Mouse (Mus musculus) ES-Bruce4 (cell line): ENCODE measurements around the gene Mapk8. TPM values are rescaled to one million over a fixed set of nuclear protein-coding genes. Genes with fewer than 3 reads are reported as not detected.

Source experiments
- H3K27ac ChIP-seq: 2 replicates; pipeline ENCODE4 v1.5.1; 2012; ENCODE audit warnings: low read length, inconsistent platforms; ENCODE audit not compliant: insufficient read depth
- H3K27me3 ChIP-seq: 2 replicates; pipeline ENCODE4 v1.6.1; 2012; ENCODE audit warnings: mild to moderate bottlenecking, low read length, inconsistent platforms; ENCODE audit not compliant: control insufficient read depth, poor library complexity, insufficient read depth, severe bottlenecking
- H3K36me3 ChIP-seq: 2 replicates; pipeline ENCODE4 v1.6.1; 2012; ENCODE audit warnings: inconsistent platforms, mild to moderate bottlenecking, low read length, moderate library complexity; ENCODE audit not compliant: control insufficient read depth, poor library complexity, insufficient read depth, severe bottlenecking
- H3K4me1 ChIP-seq: one replicate; pipeline ENCODE4 v1.8.1; 2011; ENCODE audit warnings: low read length; ENCODE audit not compliant: control insufficient read depth, insufficient read depth
- H3K4me3 ChIP-seq: 2 replicates; pipeline ENCODE4 v1.5.1; 2011; ENCODE audit warnings: low read depth, mild to moderate bottlenecking, low read length
- H3K9ac ChIP-seq: 2 replicates; pipeline ENCODE4 v1.6.1; 2012; ENCODE audit warnings: low read depth, mild to moderate bottlenecking, inconsistent platforms; ENCODE audit not compliant: poor library complexity, severe bottlenecking
- H3K9me3 ChIP-seq: replicated peaks from 2 replicates; pipeline ENCODE4 v1.6.1; 2012; ENCODE audit warnings: mild to moderate bottlenecking, low read length, inconsistent platforms; ENCODE audit not compliant: control insufficient read depth, poor library complexity, insufficient read depth, severe bottlenecking
- CTCF ChIP-seq: IDR thresholded peaks from one replicate; pipeline ENCODE4 v1.8.1; 2011; ENCODE audit warnings: low read depth, low read length
- EP300 ChIP-seq: IDR thresholded peaks from 2 replicates; pipeline ENCODE4 v1.6.1; 2011; ENCODE audit warnings: low read depth, low read length; ENCODE audit not compliant: insufficient read depth
- POLR2A ChIP-seq: IDR thresholded peaks from one replicate; pipeline ENCODE4 v1.8.1; 2011; ENCODE audit warnings: low read length; ENCODE audit not compliant: insufficient read depth
- polyA plus RNA-seq: library from polyadenylated mRNA; stranded (reverse); fragments of >200 nt; gene quantifications from 2 replicates; pipeline ENCODE4 v1.2.4, GENCODE M21; 2011; ENCODE audit warnings: low read depth; ENCODE audit not compliant: missing spikeins, insufficient read depth, insufficient read length

The Mapk8 gene
- polyA plus RNA-seq, 1 experiment, result 81.5 TPM

DNA sequence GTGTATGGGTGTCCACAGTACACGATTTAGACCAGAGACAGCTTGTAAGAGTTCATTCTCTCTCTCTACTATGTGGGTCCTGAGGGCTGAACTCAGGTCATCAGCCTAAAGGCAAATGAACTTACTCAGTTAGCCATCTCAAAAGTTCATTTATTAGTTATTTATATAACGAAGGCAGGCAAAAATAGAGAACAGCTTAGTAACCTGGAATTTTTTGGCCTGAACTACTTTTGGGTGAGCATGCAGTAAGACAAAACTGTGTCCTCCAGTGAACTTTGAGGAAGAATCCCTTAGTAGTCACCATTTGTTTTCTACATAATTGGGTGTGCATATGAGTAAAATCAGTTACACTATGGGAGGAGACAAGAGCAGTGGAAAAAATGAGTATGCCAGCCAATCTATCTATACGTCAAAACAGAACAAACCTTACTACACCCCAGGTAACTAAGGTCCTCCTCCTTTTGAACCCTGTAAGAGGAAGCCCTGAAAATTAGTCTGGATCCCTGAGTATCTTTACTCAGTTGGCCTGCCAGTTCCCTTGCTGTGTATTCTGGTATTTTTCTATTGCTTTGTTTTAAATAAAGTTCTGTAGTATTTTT, 28.5 kb downstream of the Mapk8 start:
- Histone ChIP-seq H3K9ac (no peak overlapping the region), H3K4me3 (no peak overlapping the region), H3K4me1 (no peaks in the 10 kb centered on the region), H3K27ac (no peak overlapping the region), H3K9me3 (no peaks in the 10 kb centered on the region), H3K27me3 (no peaks in the 10 kb centered on the region), H3K36me3 (no peaks in the 10 kb centered on the region)
- TF ChIP-seq CTCF (no peak), POLR2A (no peak), EP300 (no peak)

DNA sequence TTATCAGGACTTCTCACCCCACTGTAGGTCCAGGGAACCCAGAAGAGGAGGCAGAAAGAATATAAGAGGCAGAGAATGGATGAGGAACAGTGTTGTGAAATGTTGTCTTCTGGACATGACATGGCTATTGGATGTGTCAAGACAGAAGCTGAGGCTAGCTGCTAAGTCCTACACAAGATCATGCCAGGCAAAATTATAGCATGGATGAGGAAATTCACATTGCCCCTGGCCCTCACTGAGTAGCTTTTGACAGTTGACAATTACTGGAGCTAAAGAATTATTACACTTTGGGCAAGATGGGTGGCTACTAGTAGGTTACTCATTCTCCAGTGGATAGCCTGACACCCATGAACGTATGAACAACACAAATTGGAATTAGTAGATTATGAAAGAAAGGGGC, 31.2 kb downstream of the Mapk8 start:
- no peak overlapping the region for H3K9ac ChIP-seq
- H3K4me1 ChIP-seq, result no peaks in the 10 kb centered on the region
- H3K27ac ChIP-seq, result no peak overlapping the region
- H3K27me3 ChIP-seq, result no peaks in the 10 kb centered on the region
- H3K9me3 ChIP-seq, result no peaks in the 10 kb centered on the region
- no peak overlapping the region for H3K4me3 ChIP-seq
- TF ChIP-seq CTCF, result no peak
- TF ChIP-seq POLR2A, result no peak
- TF ChIP-seq EP300, result no peak
- H3K36me3 ChIP-seq, result no peaks in the 10 kb centered on the region

- H3K9ac ChIP-seq, result no peak overlapping the region
Observed at GRCm38 (mm10) chr14:33402331-33402730, 44.6 kb downstream of the Mapk8 start.

DNA sequence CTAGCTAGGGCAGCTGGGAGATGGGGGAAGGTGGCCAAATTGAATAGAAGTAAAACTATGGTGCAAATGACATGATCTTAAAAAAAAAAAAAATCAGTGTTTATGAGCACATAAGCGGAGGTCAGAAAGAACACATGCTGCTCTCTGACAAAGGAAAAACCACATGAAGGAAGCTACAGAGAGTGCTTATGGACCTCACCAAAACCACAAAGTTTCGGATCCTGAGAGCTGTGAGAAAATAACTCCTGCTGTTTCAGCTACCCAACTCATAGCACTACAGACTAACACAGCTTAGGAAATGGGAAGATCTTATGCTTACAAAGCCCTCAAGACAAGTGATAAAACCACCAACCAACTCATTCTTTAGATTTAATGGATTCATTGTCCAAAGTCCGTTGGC, 46.9 kb downstream of the Mapk8 start:
- Histone ChIP-seq H3K4me3 (no peak overlapping the region), H3K36me3 (no peaks in the 10 kb centered on the region), H3K9me3 (no peaks in the 10 kb centered on the region), H3K27me3 (no peaks in the 10 kb centered on the region), H3K27ac (no peak overlapping the region), H3K4me1 (no peaks in the 10 kb centered on the region), H3K9ac (no peak overlapping the region)
- no peak for TF ChIP-seq CTCF
- TF ChIP-seq POLR2A, result no peak
- no peak for TF ChIP-seq EP300

More at GRCm38 (mm10) chr14:33402331-33402730, 44.6 kb downstream of the Mapk8 start:
- no peaks in the 10 kb centered on the region for H3K27me3 ChIP-seq
- H3K27ac ChIP-seq, result no peak overlapping the region
- H3K4me1 ChIP-seq, result no peaks in the 10 kb centered on the region
- no peak overlapping the region for H3K4me3 ChIP-seq
- TF ChIP-seq CTCF (peak; percentile 13), EP300 (no peak), POLR2A (no peak)
- no peaks in the 10 kb centered on the region for H3K9me3 ChIP-seq
- no peaks in the 10 kb centered on the region for H3K36me3 ChIP-seq

DNA sequence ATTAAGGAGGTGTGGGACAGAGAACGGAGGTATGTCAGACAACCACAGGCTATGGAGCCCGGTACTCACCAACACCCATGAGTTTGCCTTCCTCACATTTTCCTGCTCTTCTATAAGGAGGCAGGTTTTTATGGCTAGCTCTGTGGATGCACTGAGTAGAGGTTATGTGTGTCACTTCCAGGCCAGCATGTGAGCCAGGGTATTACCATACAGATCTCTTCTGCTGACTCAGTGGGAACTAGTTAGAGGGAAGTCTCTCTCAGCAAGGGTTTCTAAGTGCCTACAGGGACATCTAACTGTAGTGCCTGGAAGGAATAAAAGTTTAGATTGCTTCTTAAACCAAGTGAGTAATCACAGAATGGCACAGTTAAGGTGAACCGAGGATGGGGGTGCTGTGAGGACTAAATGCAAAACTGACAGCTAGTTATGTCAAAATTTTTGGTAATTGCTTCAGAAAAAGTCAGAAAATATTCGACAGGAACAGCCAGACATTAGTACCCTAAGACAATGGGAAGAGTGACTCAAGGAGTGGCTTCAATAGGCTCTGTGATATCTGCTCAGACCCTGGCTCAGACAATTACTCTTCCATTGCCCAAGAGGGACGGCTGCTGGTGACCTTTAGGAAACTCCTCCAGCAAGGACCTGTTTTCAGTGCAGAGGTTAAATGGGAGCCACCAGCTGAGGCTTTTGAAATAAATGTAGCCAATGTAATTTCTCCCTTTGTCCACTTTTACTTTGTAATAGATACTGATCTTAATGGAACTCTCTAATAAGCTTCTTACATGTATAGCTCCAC, 48.7 kb downstream of the Mapk8 start:
- Histone ChIP-seq H3K4me3 (no peak overlapping the region), H3K4me1 (no peaks in the 10 kb centered on the region), H3K36me3 (no peaks in the 10 kb centered on the region), H3K27me3 (no peaks in the 10 kb centered on the region), H3K9me3 (no peaks in the 10 kb centered on the region), H3K27ac (no peak overlapping the region), H3K9ac (no peak overlapping the region)
- TF ChIP-seq POLR2A (no peak), EP300 (no peak), CTCF (no peak)

GRCm38 (mm10) chr14:33380830-33381457, 66.0 kb downstream of the Mapk8 start:
- H3K36me3 ChIP-seq, result no peaks in the 10 kb centered on the region; the same call in none of the 2 replicates
- TF ChIP-seq POLR2A (no peak), CTCF (no peak), EP300 (no peak)

More at GRCm38 (mm10) chr14:33380830-33381457, 66.0 kb downstream of the Mapk8 start:
- Histone ChIP-seq H3K9ac (no peak overlapping the region), H3K9me3 (no peaks in the 10 kb centered on the region), H3K4me1 (peaks cover 2% of the 10 kb centered on the region), H3K27me3 (no peaks in the 10 kb centered on the region), H3K27ac (no peak overlapping the region), H3K4me3 (no peak overlapping the region)
